Mouse (Mus musculus): ENCODE measurements around the gene Rnf145. TPM values are rescaled to one million over a fixed set of nuclear protein-coding genes. Genes with fewer than 3 reads are reported as not detected.

The Rnf145 gene
- polyA plus RNA-seq, 1 experiment from 2014 or later, result 108 TPM

- Histone ChIP-seq H3K4me3 (no peak overlapping the region), H3K36me3 (peaks cover 96% of the 10 kb centered on the region), H3K9me3 (replicated peaks) (no peaks in the 10 kb centered on the region), H3K27me3 (ENCODE audit: low read depth, poor library complexity, severe bottlenecking) (no peaks in the 10 kb centered on the region), H3K27ac (replicated peaks) (no peak overlapping the region), H3K4me1 (peaks cover 5% of the 10 kb centered on the region; the same call in 1 of the 2 replicates)
- no peak for DNase-seq (ENCODE audit: low spot score)
- 84% methylated on average over 6 of the region's 6 CpGs for WGBS
Observed at GRCm38 (mm10) chr11:44543996-44544395, 25.2 kb downstream of the Rnf145 start.

DNA sequence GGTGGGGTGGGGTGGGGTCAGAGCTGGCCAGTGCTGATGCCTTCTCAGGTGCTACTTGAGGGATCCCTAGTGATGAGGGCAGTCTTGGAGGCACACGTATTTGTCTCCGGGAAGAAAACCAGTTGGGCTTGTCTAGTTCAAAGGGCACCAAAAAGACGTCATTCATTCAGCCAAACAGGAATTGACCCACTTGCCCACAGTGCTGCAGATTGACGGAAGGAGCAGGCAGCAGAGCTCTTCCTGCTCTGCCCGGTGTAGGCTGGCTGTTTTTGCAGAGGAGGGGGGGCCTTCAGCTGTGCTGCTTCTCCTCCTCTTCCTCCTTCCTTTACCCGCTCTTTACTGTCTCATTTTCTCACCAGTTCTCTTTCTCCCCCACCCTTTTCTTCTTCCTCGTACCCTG, 26.4 kb downstream of the Rnf145 start:
- no peak overlapping the region for H3K4me3 ChIP-seq
- peaks cover 96% of the 10 kb centered on the region for H3K36me3 ChIP-seq
- H3K4me1 ChIP-seq, result peaks cover 5% of the 10 kb centered on the region; the same call in 1 of the 2 replicates
- no peaks in the 10 kb centered on the region for H3K9me3 ChIP-seq (replicated peaks)
- H3K27me3 ChIP-seq (ENCODE audit: low read depth, poor library complexity, severe bottlenecking), result no peaks in the 10 kb centered on the region
- H3K27ac ChIP-seq (replicated peaks), result no peak overlapping the region
- DNase-seq (ENCODE audit: low spot score), result no peak
- WGBS, result 81% methylated on average over 7 of the region's 7 CpGs

DNA sequence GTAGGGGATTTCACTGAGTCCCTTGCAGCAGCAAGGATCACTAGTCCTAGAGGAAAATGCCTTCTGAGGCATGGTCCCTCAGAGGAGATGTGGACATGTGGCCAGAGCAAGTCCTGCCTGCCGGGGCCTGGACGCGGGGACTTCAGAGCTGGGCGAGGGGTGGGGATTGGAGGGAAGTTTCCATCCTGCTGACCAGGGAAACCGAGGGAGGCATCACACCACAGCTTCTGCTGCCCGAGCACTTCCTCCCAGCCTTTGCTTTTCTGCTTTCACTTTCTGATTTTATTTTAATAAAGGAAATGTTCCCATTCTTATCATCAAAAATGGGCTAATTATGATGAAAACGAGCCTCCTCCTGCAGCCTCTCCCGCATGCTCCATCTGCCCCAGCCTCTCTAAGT, 27.5 kb downstream of the Rnf145 start:
- peaks cover 97% of the 10 kb centered on the region for H3K36me3 ChIP-seq
- peaks cover 5% of the 10 kb centered on the region; the same call in 1 of the 2 replicates for H3K4me1 ChIP-seq
- no peak overlapping the region for H3K4me3 ChIP-seq
- H3K9me3 ChIP-seq (replicated peaks), result no peaks in the 10 kb centered on the region
- no peak for DNase-seq (ENCODE audit: low spot score)
- H3K27ac ChIP-seq (replicated peaks), result no peak overlapping the region
- H3K27me3 ChIP-seq (ENCODE audit: low read depth, poor library complexity, severe bottlenecking), result no peaks in the 10 kb centered on the region
- 89% methylated on average over 8 of the region's 8 CpGs for WGBS

- no peak for DNase-seq (ENCODE audit: low spot score)
- H3K9me3 ChIP-seq (replicated peaks), result no peaks in the 10 kb centered on the region
- H3K27me3 ChIP-seq (ENCODE audit: low read depth, poor library complexity, severe bottlenecking), result no peaks in the 10 kb centered on the region
- peaks cover 97% of the 10 kb centered on the region for H3K36me3 ChIP-seq
- no peak overlapping the region for H3K27ac ChIP-seq (replicated peaks)
- H3K4me3 ChIP-seq, result no peak overlapping the region
- H3K4me1 ChIP-seq, result peaks cover 5% of the 10 kb centered on the region; the same call in 1 of the 2 replicates
- 80% methylated on average over 8 of the region's 8 CpGs for WGBS
Observed at GRCm38 (mm10) chr11:44547651-44548196, 29.0 kb downstream of the Rnf145 start.

DNA sequence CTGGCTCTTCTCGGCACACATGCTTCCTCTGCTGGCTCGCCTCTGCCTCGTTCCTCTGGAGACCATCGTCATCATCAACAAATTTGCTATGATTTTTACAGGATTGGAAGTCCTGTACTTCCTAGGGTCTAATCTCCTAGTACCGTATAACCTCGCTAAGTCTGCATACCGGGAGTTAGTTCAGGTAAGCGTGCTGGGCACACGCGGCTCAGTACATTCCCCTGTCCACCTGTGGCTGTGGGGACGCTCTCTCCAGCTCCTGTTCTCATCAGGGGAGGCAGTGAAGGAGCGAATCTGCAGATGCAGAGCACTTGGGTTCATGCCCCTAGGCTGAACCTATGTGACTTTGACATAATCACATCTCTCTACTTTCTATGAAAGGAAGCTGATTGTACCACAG, 30.1 kb downstream of the Rnf145 start:
- no peaks in the 10 kb centered on the region for H3K27me3 ChIP-seq (ENCODE audit: low read depth, poor library complexity, severe bottlenecking)
- H3K4me3 ChIP-seq, result no peak overlapping the region
- 92% methylated on average over 12 of the region's 12 CpGs for WGBS
- no peak overlapping the region for H3K27ac ChIP-seq (replicated peaks)
- no peaks in the 10 kb centered on the region for H3K9me3 ChIP-seq (replicated peaks)
- peaks cover 5% of the 10 kb centered on the region; the same call in 1 of the 2 replicates for H3K4me1 ChIP-seq
- H3K36me3 ChIP-seq, result peaks cover 97% of the 10 kb centered on the region
- DNase-seq (ENCODE audit: low spot score), result no peak

DNA sequence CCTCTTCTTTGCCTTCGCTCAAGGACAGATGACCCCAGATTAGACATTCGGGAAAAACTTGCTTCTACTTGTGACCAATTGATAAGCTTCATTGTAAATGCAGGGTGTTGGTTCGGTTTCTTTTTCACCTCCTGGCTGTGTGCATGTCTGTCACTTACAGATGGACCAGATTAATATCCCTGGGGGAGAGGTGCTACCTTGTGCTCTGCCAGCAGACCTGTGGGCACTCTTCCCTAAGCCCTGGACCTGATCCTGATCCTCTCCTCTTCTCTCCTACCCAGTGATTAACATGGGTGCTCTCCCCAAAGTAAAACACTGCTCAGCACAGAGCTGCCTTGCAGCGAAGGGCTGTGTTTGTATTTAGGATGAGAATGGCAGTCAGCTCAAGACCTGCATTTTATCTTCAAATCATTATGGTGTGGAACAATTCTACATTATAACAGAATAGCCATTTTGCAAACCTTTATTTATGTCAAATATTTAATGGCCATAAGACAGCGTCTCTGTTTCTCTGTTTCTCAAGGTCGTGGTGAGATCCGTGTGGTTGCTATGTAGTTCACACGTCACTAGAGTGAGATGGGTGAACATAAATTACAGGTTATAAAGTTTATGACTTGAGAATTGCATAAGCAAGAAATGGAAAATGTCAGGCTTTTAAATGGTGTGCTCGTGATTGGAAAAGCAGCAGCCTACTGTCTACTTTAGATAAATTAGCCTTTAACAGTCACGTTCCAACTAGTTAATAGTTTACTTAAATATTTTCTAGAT, 30.9 kb downstream of the Rnf145 start:
- Histone ChIP-seq H3K27ac (replicated peaks) (no peak overlapping the region), H3K9me3 (replicated peaks) (no peaks in the 10 kb centered on the region), H3K27me3 (ENCODE audit: low read depth, poor library complexity, severe bottlenecking) (no peaks in the 10 kb centered on the region), H3K4me1 (peaks cover 5% of the 10 kb centered on the region; the same call in 1 of the 2 replicates), H3K4me3 (no peak overlapping the region), H3K36me3 (peaks cover 96% of the 10 kb centered on the region)
- DNase-seq (ENCODE audit: low spot score), result no peak
- WGBS, result 95% methylated on average over 10 of the region's 10 CpGs

DNA sequence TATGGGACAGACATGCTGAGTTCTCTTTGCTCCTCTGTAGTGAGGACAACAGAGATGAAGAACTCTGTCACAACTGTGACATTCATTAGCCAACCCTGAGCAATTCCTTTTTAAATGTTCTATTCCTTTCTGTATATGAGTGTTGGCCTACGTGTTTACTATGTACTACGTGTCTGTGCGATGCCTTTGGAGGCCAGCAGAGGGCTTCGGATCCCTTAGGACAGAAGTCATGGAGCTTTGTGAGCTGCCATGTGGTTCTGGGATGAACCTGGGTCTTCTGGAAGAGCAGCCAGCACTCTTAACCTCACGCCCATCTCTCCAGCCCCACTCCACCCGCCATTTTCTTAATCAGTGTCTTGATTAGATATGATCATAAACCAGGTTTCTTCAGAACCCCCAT, 32.2 kb downstream of the Rnf145 start:
- no peak overlapping the region for H3K4me3 ChIP-seq
- WGBS, result 87% methylated on average over 6 of the region's 6 CpGs
- H3K27ac ChIP-seq (replicated peaks), result no peak overlapping the region
- H3K9me3 ChIP-seq (replicated peaks), result no peaks in the 10 kb centered on the region
- DNase-seq (ENCODE audit: low spot score), result no peak
- H3K36me3 ChIP-seq, result peaks cover 98% of the 10 kb centered on the region
- H3K4me1 ChIP-seq, result peaks cover 5% of the 10 kb centered on the region; the same call in 1 of the 2 replicates
- H3K27me3 ChIP-seq (ENCODE audit: low read depth, poor library complexity, severe bottlenecking), result no peaks in the 10 kb centered on the region

DNA sequence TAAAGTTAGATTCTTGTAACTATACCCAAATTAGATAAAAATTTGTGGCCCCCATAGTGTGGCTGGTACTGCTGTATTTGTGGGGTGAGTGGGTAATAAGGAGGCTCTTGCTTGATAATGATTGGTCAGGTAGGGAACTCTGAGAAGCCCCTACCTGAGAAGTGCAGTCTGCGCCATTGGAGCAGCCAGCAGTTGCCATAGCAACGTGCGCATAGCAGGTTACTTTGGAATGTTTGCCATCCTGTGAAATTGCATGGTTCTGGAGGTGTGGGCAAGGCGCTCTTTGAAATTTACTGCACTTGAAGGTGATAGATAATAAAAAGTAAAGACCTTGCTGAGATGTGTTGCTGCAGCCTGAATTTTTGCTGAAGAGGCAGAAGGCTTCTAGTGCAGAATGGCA, 35.6 kb downstream of the Rnf145 start:
- WGBS, result 93% methylated on average over 4 of the region's 4 CpGs
- Histone ChIP-seq H3K27ac (replicated peaks) (no peak overlapping the region), H3K9me3 (replicated peaks) (no peaks in the 10 kb centered on the region), H3K27me3 (ENCODE audit: low read depth, poor library complexity, severe bottlenecking) (no peaks in the 10 kb centered on the region), H3K4me3 (no peak overlapping the region), H3K4me1 (no peaks in the 10 kb centered on the region), H3K36me3 (peaks cover 97% of the 10 kb centered on the region)
- no peak for DNase-seq (ENCODE audit: low spot score)

DNA sequence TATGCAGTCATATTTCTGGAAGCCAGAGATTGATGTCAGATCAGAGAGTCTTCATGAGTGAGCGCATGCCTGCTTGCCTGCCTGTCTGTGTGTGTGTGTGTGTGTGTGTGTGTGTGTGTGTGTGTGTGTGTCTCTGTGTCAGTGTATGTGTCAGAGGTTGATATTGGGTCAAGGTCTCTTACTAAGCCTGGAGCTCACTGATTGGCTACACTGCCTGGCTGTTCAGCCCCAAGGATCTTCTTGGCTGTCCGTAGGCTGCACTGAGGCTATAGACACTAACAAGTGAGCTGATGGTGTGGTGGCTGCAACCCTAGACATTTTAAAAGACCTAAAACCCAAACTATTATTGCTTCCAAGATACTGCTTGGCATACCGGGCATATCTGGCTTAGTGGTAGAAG, 39.8 kb downstream of the Rnf145 start:
- 97% methylated on average over 3 of the region's 3 CpGs for WGBS
- DNase-seq (ENCODE audit: low spot score), result no peak
- H3K4me1 ChIP-seq, result no peaks in the 10 kb centered on the region
- H3K27me3 ChIP-seq (ENCODE audit: low read depth, poor library complexity, severe bottlenecking), result no peaks in the 10 kb centered on the region
- H3K9me3 ChIP-seq (replicated peaks), result no peaks in the 10 kb centered on the region
- no peak overlapping the region for H3K27ac ChIP-seq (replicated peaks)
- no peak overlapping the region for H3K4me3 ChIP-seq
- peaks cover 97% of the 10 kb centered on the region for H3K36me3 ChIP-seq

DNA sequence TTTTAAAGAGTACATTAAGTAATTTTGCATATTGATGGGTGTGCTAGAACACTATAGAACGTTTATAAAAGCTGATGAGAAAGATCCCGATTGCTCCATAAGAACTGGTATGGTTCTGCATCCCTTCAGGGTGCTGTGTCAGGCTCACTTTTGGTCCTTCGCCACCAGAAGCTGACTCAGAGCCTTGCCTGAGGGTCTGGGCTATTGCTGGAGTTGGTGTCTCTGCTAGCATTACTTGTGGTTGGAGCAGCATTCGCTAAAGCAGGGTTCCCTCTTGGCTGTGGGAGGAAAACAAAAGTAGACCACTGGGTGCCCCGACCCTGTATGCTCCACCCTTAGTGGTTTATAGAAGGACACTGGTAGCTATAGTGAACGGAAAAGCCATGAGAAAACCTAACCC, 40.7 kb downstream of the Rnf145 start:
- no peak for DNase-seq (ENCODE audit: low spot score)
- no peaks in the 10 kb centered on the region for H3K27me3 ChIP-seq (ENCODE audit: low read depth, poor library complexity, severe bottlenecking)
- H3K9me3 ChIP-seq (replicated peaks), result no peaks in the 10 kb centered on the region
- 92% methylated on average over 6 of the region's 6 CpGs for WGBS
- H3K27ac ChIP-seq (replicated peaks), result no peak overlapping the region
- H3K4me1 ChIP-seq, result no peaks in the 10 kb centered on the region
- H3K36me3 ChIP-seq, result peaks cover 98% of the 10 kb centered on the region
- H3K4me3 ChIP-seq, result no peak overlapping the region

DNA sequence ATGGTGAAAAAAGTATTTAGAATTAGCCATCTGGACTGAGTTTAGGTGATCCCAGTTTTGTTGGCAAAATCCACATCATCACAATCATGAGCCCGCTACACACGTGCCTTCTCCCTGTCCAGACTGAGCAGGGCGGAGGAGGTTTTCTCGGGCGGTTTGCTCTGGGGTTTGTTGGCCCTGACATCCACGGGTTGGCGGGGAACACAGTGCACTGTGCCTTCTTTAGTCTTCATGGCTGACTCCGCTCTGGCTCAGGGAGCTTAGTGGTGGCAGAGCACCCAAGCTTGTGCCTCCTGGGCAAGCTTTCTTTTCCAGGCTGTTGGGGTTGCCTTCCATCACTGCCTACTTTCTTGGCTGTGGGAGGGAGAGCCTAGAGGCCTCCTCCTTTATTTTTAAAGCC, 41.6 kb downstream of the Rnf145 start:
- H3K36me3 ChIP-seq, result peaks cover 98% of the 10 kb centered on the region
- no peaks in the 10 kb centered on the region for H3K27me3 ChIP-seq (ENCODE audit: low read depth, poor library complexity, severe bottlenecking)
- no peak overlapping the region for H3K4me3 ChIP-seq
- DNase-seq (ENCODE audit: low spot score), result no peak
- H3K27ac ChIP-seq (replicated peaks), result no peak overlapping the region
- no peaks in the 10 kb centered on the region for H3K4me1 ChIP-seq
- 91% methylated on average over 8 of the region's 8 CpGs for WGBS
- H3K9me3 ChIP-seq (replicated peaks), result no peaks in the 10 kb centered on the region

- no peak overlapping the region for H3K27ac ChIP-seq (replicated peaks)
- no peaks in the 10 kb centered on the region for H3K9me3 ChIP-seq (replicated peaks)
- H3K36me3 ChIP-seq, result peaks cover 100% of the 10 kb centered on the region
- no peaks in the 10 kb centered on the region for H3K4me1 ChIP-seq
- 91% methylated on average over 21 of the region's 21 CpGs for WGBS
- no peak overlapping the region for H3K4me3 ChIP-seq
- H3K27me3 ChIP-seq (ENCODE audit: low read depth, poor library complexity, severe bottlenecking), result no peaks in the 10 kb centered on the region
- DNase-seq (ENCODE audit: low spot score), result no peak
Observed at GRCm38 (mm10) chr11:44561476-44562015, 42.8 kb downstream of the Rnf145 start.
